Mouse (Mus musculus) kidney, adult 8-10 months (tissue): ENCODE measurements at regions not wholly inside any gene's neighbourhood (a gene's known extent, or its start where the extent isn't known, plus 50 kb on each side); places are given as distances from the start of the nearest gene placed in this dataset.

Source experiments
- DNase-seq, 2 experiments: peaks; one replicate each; pipeline ENCODE4 v3.0.0; 2022

- DNase-seq, result no peak
These were observed 219.3 kb upstream of the Veph1 start for GRCm38 (mm10) chr3:66515773-66516406.

- DNase-seq, result no peak
These were observed 217.9 kb upstream of the Veph1 start for GRCm38 (mm10) chr3:66514587-66514986.

GRCm38 (mm10) chr3:66512408-66512807 lies 215.8 kb upstream of the Veph1 start:
- no peak for DNase-seq

GRCm38 (mm10) chr3:66510455-66510854 lies 213.8 kb upstream of the Veph1 start:
- DNase-seq, result no peak

GRCm38 (mm10) chr3:66506125-66506524 lies 209.5 kb upstream of the Veph1 start:
- no peak for DNase-seq

GRCm38 (mm10) chr3:66505476-66506076 lies 208.9 kb upstream of the Veph1 start:
- DNase-seq, result no peak

GRCm38 (mm10) chr3:66504717-66505116 lies 208.1 kb upstream of the Veph1 start:
- no peak for DNase-seq

GRCm38 (mm10) chr3:66503615-66504014 lies 207.0 kb upstream of the Veph1 start:
- no peak for DNase-seq

- no peak for DNase-seq
These were observed 205.2 kb upstream of the Veph1 start for GRCm38 (mm10) chr3:66501865-66502264.

- no peak for DNase-seq
These were observed 197.9 kb upstream of the Veph1 start for GRCm38 (mm10) chr3:66494442-66495113.

GRCm38 (mm10) chr3:66490696-66491357 lies 194.2 kb upstream of the Veph1 start:
- no peak for DNase-seq

- no peak for DNase-seq
These were observed 192.1 kb upstream of the Veph1 start for GRCm38 (mm10) chr3:66488724-66489123.

GRCm38 (mm10) chr3:66486658-66487057 lies 190.0 kb upstream of the Veph1 start:
- DNase-seq, result no peak

- no peak for DNase-seq
These were observed 189.5 kb upstream of the Veph1 start for GRCm38 (mm10) chr3:66486184-66486583.

- DNase-seq, result no peak
These were observed 184.1 kb upstream of the Veph1 start for GRCm38 (mm10) chr3:66480718-66481117.

- DNase-seq, result no peak
These were observed 182.6 kb upstream of the Veph1 start for GRCm38 (mm10) chr3:66479266-66479665.

- DNase-seq, result no peak
These were observed 169.7 kb upstream of the Veph1 start for GRCm38 (mm10) chr3:66466321-66466720.

GRCm38 (mm10) chr3:66465371-66465770 lies 168.7 kb upstream of the Veph1 start:
- DNase-seq, result no peak

GRCm38 (mm10) chr3:66462341-66462740 lies 165.7 kb upstream of the Veph1 start:
- DNase-seq, result no peak

- no peak for DNase-seq
These were observed 149.9 kb upstream of the Veph1 start for GRCm38 (mm10) chr3:66446274-66447159.

- DNase-seq, result no peak
These were observed 136.6 kb upstream of the Veph1 start for GRCm38 (mm10) chr3:66433216-66433615.

GRCm38 (mm10) chr3:66430187-66430586 lies 133.6 kb upstream of the Veph1 start:
- DNase-seq, result no peak
